Mouse (Mus musculus) MEL (cell line): ENCODE measurements around the gene Kcnt2.

ENCODE experiments used
- CHD2 ChIP-seq: IDR thresholded peaks from 2 replicates; pipeline ENCODE4 v1.6.1; 2011; ENCODE audit warnings: low read length, improper control_type of control experiment
- GATA1 ChIP-seq: IDR thresholded peaks from 2 replicates; pipeline ENCODE4 v1.6.1; 2011; ENCODE audit warnings: low read depth, low read length, improper control_type of control experiment
- JUND ChIP-seq: IDR thresholded peaks from 2 replicates; pipeline ENCODE4 v1.6.1; 2011; ENCODE audit warnings: low read depth, mild to moderate bottlenecking, improper control_type of control experiment, low read length
- KAT2A ChIP-seq: conservative IDR thresholded peaks from 2 replicates; pipeline ENCODE4 v1.6.1; 2012; ENCODE audit warnings: low read depth, low read length, improper control_type of control experiment, inconsistent platforms
- MAFK ChIP-seq: IDR thresholded peaks from 2 replicates; pipeline ENCODE4 v1.6.1; 2011; ENCODE audit warnings: low read depth, mild to moderate bottlenecking, low read length, improper control_type of control experiment, borderline replicate concordance
- MAX ChIP-seq: IDR thresholded peaks from 2 replicates; pipeline ENCODE4 v1.6.1; 2011; ENCODE audit warnings: low read length, improper control_type of control experiment
- POLR2A ChIP-seq, 2 experiments: IDR thresholded peaks; 2 replicates each; pipeline ENCODE4 v1.6.1; 2011 to 2012; ENCODE audit warnings: low read length in 2 of 2, mild to moderate bottlenecking in 2 of 2, control low read depth in 1 of 2, improper control_type of control experiment in 1 of 2, low read depth in 1 of 2, moderate library complexity in 1 of 2; ENCODE audit not compliant: control insufficient read depth in 1 of 2, insufficient read depth in 1 of 2, poor library complexity in 1 of 2
- RAD21 ChIP-seq: IDR thresholded peaks from 2 replicates; pipeline ENCODE4 v1.6.1; 2011; ENCODE audit warnings: mild to moderate bottlenecking, low read depth, low read length, improper control_type of control experiment
- TBP ChIP-seq: IDR thresholded peaks from 2 replicates; pipeline ENCODE4 v1.8.0; 2011; ENCODE audit warnings: low read depth, low read length, improper control_type of control experiment
- USF1 ChIP-seq: IDR thresholded peaks from 2 replicates; pipeline ENCODE4 v1.6.1; 2014; ENCODE audit warnings: low read depth, mild to moderate bottlenecking, inconsistent platforms, low read length, improper control_type of control experiment, moderate library complexity
- ZKSCAN1 ChIP-seq: IDR thresholded peaks from 2 replicates; pipeline ENCODE4 v1.6.1; 2012; ENCODE audit warnings: low read depth, mild to moderate bottlenecking, inconsistent platforms, low read length, improper control_type of control experiment, moderate library complexity

- no peak for TF ChIP-seq MAFK
- no peak for TF ChIP-seq RAD21
- TF ChIP-seq GATA1 = no peak
- TF ChIP-seq JUND = no peak
- no peak for TF ChIP-seq POLR2A (IDR thresholded peaks at IDR 0.05; ENCODE audit: control insufficient read depth in 1 of 2, insufficient read depth in 1 of 2, low read depth in 1 of 2, low read length in 2 of 2, poor library complexity in 1 of 2)
- no peak for TF ChIP-seq ZKSCAN1
- no peak for TF ChIP-seq CHD2
- no peak for TF ChIP-seq KAT2A
- no peak for TF ChIP-seq TBP
- no peak for TF ChIP-seq USF1
- TF ChIP-seq MAX = no peak
These were observed 314.8 kb downstream of the Kcnt2 start for GRCm38 (mm10) chr1:140560801-140561200.
